Mouse (Mus musculus) spleen, postnatal 4 days (tissue): Measurements from ENCODE around the gene Zfp91.

Source experiments
- DNase-seq, 2 experiments: peaks; one replicate each; pipeline ENCODE4 v3.0.0; 2022; ENCODE audit warnings: low spot score in 2 of 2

The Zfp91 gene

DNA sequence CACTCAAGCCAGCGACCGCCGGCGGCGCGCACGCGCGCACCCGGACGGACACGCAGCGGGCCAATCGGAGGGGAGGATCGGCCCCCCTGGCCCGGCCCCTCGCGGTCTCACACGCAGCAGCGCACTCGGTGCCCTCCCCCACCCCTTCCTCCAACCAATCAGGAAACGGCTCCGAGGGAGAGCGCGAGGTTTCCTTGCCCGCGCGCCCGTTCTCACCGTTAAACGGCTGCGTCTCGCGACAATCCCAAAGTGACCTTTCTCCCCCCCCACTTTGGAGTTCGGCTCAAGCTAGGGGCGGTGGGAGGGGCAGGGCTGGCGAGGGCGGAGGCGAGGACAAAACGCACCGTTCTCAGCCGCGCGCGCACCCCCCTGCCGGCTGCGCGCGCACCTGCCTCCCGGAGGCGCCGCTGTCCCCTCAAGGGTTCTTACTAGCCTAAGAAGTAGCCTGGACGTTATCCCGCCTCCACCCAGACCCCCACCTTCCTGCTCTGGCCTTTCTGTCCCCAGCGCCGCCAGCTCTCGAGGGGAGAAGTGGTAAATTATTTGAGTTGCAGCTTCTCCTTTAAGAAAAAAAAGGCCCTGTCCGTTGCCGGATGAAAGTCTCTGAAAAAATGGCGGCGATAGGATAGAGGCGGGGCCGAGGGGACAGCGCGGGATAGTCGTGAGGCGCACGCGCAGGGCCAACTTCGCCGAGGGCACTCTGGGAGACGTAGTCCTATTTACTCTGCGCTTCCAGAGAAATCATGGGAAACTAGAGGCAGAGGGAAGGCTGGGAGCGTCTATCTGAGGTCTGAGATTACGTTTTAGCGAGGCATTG lies at the start of gene Zfp91, which contains the start of gene Lpxn:
Zfp91 (minus strand) TSS at position 616 of the 817 bp plus-strand sequence.
Lpxn (plus strand) TSS at position 683 of the 817 bp plus-strand sequence.
- DNase-seq: peak; percentile 94 to 96

DNA sequence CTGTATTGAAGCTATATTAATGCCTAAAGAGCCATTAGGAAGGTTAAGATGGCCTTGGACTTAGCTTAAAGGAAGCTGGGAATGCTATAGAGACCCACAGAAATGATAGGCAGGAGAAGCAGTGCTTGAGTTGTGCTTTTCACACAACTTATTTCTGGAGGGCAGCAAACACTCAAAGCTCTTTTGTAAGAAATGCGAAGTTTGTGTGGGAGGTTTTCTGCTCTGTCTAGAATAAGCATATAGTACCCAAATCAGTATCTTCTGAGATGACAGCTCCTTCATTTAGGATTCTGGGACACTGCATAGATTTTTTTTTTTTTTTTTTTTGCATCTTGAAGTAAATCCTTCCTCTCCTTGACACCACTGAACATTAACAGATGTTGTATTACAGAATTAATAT lies 42.6 kb upstream of the Zfp91 start:
- DNase-seq: no peak

DNA sequence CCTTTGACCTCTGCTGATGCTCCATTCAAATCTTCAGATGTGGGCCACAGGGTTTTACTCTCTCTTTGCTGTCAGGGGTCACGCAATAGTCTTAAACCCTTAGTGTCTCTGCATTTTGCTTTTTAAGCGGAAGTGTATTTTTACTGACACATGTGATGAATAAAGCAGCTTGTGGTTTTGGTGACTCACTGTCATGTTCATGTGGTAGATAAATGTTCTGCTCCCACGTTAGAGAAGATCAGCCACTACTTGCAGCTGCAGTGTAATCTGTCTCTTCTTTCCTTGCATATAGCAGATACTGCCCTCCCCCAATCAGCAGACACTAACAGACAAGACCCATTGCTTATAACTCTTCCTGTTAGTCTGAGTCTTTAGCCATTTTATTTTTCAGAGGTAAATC lies 37.7 kb upstream of the Zfp91 start:
- no peak for DNase-seq

DNA sequence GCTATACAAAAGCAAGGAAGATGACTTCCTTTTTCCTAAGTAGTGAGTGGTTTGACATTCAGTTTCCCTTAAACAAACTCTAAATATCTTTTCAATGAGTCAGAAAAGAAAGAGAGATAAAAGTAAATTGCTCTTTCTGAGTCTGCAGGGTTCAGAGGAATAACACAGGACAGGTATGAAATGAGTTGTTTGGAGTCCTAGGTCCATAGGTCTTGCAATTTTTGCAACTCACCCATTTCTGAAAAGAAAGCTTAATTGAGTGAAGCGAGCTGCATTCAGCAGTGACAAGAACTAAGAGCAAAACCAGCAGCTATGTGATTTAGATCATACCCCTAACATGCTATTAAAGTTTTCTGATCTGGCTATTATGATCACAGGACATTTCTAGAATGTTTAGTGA lies 35.6 kb upstream of the Zfp91 start:
- no peak for DNase-seq

DNA sequence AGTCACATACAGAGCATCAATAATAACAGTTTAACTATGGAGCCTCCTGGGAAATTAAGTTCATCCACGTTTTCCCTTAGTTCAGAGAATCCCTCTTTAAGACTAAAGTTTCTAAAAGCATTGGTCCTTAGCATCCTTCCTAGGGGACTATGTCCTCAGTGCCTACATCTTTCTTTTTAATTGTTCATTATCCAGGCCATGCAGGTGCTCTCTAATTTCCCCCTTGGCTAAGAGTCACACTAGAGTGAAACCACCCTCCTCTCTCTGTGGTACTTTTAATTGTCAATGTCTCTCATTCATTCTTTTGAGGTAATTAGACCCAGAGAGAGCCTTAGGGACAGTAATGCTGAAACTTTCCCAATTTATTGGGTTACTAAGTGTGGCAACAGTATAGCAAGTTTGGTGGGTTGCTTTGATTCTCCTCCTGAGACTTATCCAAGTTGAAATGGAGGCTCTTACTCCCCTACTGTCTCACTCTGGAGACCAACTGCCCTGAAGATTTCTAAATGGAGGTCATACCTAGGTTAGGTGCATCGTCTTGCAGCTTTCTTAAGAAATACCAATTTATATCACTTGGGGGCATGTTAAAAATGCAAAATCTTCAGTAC lies 35.0 kb upstream of the Zfp91 start:
- no peak for DNase-seq

DNA sequence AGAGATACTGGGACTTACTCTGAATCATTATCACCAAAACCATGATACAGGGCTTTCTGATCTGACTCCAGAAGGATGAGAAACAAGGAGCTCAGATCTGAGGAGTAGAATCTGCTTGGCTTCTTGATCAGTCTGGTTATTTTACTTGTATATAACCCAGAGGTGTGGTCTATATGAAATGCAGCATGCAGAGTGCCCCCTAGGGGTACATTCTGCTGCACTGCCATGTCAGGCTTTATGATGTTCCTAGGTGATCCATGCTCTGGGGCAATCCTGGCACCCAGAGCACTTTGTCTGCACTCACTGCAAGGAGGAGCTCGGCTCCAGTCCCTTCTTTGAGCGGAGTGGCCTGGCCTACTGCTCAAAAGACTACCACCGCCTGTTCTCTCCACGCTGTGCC lies 28.6 kb upstream of the Zfp91 start:
- no peak for DNase-seq

DNA sequence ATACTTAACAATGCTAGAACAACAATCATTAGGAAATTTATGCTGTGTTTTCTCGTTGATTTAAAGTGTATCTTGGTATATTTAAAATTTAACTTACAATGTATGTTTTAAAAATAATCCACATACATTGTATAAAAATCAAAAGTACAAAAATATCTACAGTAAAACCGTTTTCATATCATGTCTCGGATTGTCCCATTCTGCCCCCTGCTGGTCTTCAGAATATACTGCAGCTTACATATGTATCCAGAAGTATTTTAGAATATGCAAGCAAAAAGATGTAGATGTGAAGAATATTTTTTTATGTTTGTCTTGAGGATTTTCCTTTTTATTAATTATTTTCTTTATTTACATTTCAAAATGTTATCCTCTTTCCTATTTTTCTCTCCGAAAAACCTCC lies 24.5 kb upstream of the Zfp91 start:
- no peak for DNase-seq

DNA sequence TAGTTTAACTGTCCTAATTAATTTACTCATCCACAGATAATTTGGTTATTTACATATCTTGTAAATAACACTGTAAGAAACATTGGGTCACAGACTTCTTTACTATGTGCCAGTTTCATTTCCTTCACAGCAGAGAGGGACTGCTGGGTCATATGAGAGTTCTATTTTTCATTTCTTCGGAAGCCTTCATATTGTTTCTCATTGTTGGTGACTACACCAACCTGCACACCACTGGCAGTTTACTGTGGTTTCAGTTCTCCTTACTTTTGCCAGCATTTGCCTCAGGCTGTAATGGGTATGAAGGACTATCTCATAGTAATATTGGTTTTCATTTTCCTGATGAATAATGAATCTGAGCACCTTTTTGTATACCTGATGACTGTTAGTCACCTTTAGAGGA lies 22.6 kb upstream of the Zfp91 start:
- no peak for DNase-seq

DNA sequence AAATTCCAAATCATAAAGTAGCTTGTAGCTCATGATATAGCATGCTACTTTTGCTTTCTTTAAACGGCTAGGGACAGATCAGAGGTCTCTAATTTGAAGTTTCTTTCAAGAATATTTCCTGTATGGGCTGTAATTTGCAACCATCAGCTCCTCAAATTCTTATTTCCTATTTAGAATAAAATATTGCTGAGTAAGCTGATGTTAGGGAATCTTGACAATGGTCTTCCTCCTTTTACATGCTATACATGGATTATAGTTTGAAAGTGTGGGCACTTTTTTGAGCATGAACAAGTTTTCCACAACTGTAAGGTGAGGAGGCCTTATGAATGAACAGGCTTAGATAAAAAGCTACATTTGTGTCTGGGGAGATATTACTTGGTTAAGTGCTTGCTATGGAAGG lies 18.0 kb upstream of the Zfp91 start:
- no peak for DNase-seq

DNA sequence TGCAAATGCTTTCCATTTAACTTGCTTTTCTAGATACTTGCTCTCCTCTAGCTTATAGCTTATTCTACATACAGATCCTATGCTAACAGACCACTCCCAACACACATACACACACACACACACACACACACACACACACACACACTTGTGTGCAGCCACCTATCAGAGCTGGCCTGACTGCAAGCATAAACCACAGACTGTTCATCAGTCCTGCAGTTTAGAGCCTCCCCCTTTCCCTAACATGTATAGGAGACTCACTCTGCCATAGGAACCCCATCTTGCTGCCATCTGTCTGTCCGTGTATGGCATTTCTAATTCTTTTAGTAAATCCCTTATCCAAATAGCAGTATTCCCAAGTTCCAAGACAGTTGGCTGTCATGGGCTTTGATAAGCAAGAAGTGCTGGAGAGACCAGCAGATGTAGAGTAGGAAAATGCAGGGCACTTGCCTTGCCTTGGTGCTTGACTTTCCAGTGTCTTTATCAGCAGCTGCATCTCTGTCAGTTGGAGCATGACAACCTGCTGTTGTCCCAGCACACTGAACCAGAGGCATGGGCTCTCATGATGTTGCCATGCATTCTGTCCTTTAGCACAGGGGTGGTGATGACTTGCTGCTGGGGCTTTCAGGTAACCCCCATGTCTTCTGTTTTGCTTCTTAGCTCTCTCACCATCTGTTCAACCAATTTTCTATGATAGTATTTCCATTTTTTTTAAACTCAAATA lies 16.9 kb upstream of the Zfp91 start:
- no peak for DNase-seq

DNA sequence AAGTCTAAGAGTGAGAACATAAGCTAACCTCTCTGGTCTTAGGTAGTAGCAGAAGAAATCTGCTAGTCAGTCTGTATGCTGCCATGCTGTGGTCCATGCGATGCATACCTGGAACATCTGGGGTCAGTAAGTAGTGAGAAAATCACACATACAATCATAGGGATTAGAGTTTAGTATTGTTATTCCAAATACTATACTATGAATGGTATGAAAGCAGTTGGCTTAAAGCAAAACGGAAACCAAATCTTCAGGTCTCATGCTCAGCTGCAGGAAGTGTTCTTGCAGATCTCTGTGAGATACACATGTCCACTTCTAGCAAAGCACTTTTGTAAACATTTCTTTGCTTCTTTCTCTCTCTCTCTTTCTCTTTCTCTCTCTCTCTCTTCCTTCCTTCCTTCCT lies 10.3 kb upstream of the Zfp91 start:
- no peak for DNase-seq

DNA sequence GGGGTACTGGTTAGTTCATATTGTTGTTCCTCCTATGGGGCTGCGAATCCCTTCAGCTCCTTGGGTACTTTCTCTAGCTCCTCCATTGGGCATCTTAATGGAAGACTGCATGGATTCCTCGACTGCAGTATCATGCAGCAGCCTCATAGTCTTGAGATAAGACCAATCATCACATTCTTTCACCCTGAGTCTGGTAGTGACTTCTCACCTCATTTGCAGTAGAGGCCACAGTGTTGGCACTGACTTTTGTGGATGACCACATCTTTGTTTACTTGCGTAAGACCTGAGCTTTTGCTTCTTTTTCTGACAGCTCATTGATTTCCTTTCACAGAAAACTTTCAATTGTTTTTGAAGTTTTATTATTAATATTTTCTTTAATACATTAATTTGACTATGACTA lies 9.8 kb upstream of the Zfp91 start:
- no peak for DNase-seq

DNA sequence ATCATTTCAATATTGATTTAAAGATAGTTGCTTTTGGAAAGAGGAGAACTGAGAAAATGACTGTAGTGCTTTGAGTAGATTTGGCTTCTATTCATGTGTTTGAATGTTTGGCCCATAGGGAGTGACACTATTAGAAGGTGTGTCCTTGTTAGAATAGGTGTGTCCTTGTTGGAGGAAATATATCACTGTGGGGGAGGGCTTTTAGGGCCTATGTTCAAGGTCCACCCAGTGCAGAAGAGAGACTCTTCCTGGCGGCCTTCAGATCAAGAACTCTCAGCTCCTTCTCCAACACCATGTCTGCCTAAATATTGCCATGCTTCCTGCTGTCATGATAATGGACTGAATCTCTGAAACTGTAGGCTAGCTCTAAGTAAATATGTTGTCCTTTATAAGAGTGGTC lies 8.3 kb upstream of the Zfp91 start:
- no peak for DNase-seq

DNA sequence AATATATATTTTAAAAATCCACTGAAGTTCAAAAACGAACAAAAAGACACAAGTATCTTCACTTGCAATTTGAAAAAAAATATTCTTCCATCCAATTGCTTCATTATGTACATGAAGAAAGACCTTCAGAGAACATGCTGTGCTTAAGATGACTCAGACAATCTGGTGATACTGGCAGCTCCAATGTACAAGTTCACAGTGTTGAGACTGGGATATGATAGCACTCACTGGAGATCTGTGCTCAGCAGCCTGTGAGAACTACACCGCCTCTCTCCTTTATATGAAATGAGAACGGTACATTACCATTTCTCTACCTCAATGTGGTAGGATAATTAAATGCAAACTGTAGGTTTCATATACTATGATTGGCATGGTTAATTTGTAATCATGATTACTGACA lies 6.9 kb upstream of the Zfp91 start:
- DNase-seq: no peak

DNA sequence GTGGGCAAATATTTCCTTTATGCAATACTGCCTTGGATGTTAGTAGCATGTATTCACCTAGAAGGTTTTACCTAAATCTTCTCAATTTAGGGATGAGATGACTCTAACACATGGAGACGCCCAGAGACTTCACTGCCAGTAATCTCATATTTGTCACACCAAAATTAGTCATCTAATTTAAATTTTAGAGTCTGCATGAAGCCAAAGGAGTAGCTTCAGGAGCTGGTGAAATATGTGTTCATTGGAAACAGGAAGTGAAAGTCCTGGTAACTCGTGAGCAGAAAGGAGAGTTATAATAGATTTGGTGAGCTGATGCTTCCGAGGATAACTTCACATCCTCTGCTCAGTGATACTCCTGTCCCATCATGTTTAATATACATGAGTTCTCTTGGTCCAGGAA lies 5.1 kb upstream of the Zfp91 start:
- no peak for DNase-seq

DNA sequence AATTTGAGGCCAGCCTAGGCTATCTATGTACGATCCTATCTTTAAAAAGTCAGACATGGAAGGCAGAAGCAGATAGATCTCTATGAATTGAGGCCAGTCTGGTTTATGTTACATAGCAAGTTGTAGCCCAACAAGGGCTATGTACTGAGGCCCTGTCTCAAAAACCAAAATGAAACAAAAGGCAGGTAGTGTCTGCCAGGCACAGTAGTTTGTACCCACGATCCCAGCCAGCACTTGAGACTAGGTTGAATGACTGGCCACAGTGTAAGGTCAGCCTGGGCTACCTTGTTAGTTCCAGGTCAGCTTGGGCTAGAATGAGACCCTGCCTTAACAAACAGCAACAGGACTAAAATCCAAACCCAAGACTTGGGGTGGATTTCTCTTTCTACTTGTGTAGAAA lies 4.7 kb upstream of the Zfp91 start:
- DNase-seq: no peak

DNA sequence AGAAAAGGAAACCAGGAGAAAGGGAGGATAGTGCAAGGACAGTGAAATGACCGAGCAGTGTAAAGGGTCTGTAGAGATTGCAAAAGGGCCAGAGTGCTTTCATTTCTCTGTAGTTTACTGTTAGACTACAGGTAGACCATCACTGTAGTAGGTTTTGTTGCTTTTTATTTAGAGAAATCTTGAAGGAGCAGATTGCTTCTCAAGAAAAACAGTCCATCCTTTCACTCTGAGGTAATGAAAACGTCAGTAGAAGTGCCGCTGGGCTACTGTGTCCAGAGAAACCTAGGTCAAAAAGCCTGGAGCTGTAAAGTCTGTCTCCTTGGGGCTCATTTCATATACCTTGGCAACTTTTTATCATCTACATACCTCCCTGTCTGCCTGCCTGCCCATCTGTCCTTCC lies 3.2 kb upstream of the Zfp91 start:
- no peak for DNase-seq

DNA sequence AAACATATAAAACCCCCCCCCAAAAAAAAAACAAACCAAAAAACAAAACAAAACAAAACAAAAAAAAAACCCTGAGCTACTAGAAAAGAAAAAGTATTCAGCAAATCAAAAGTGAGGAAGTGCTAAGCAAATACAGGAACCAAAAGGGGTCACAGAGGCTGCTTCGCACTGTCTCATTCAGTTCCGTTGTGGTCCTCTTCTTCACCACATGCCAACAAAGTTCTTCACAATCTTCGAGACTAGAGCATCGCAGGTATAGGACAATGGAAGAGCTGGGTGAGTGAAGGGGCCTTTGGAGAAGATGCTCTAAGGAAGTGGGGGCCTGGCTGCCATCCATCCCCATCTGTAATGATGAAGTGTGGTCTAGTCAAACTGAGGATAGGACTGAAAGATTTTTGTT lies 2.5 kb upstream of the Zfp91 start:
- peak in 1 of 2 experiments; percentile 23 for DNase-seq

DNA sequence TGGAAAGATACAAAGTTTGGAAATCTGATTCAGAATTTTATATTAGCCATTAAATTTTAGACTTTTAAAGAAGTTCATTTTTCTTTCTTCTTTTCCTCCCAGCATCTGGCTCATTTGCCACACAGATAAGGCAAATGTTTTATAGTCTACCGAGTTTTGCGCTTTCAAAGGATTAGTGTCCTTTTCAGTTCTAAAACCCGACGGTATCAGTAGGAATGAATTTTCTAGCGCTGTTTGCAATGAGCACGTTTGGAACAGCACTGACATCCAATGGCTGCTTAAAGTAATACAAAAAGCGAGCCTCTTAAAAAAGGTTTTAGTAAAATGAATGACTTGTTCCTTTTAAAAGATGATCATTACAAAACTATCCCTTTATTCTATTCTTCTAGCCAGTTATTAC lies 1.1 kb upstream of the Zfp91 start:
- DNase-seq: no peak

DNA sequence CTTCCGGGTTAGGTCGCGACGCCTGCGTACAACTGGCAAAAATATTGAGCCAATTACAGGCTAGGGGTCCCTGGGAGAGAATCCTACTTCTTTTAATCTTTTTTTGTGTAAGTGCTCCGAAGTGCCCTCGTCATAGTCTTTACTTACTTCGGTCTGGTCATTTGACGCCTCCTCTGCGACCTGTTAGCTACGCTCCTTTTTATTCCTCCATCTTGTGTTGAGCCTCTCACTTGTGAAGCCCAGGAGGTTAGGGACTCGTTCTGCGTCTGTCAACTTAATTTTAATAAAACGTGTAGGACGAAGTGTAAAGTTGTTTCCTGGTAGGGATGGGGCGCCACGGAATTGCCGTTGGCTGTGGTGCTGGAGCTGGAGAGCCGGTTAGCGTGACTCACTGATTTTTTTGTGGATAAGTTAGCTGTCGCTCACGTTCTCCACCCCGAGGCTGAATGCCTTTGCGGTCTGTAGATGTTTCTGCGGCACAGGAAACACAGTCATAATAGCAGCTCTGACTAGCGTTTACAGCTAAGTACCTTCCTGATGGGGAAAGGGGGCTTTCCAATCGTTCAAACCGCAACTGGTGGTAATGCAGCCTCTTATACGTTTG lies 504 bp upstream of the Zfp91 start:
- DNase-seq: peak; percentile 72 to 84

DNA sequence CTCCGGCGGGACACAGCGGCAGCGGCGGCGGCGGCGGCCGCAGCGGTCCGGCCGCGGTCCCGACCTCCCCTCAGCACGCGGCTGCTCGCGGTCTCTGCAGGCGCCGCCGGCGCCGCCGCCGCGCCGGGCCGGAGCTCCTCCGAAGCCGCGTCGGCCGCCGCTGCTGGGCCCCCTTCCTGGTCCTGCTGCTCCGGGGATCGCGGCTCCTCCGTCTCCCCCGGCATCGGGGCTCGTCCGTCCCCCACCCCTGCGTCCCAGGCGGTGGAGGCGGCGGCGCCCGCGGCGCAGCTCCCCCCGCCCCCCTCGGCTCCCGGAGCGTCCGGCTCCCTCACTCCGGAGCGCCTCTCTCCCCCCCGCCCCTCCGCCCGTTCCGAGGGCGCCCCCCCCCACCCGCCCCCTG lies 816 bp downstream of the Zfp91 start:
- DNase-seq: no peak
